Mouse (Mus musculus) right cerebral cortex, postnatal 14 days (tissue): Measurements from ENCODE around the gene Fras1.

Experiments used
- DNase-seq: peaks from one replicate; pipeline ENCODE4 v3.0.0; 2022

Gene Fras1

DNA sequence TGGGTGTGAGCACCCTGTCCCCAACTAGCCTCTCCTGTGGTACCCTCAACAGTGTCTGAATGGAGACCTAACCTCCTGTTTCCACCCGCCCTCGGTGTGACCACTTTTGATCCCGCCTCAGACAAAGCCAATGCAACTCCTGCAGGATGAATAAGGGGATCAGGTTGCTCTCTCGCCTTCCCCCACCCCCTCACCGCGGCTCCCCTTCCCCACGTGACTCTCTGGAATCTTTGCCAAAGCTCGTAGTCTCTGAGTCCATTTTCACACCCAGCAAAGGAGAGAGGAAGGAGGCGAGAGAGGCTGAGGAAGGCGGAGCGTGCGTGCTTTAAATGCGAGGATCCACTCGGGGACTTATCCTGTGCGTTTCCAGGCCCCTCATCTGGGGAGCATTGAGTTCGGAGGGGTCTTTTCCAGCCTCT lies at the start of gene Fras1:
Gene Fras1, plus strand, starts transcription at position 389 of the 419 bp plus-strand sequence.
- peak; percentile 15 for DNase-seq

DNA sequence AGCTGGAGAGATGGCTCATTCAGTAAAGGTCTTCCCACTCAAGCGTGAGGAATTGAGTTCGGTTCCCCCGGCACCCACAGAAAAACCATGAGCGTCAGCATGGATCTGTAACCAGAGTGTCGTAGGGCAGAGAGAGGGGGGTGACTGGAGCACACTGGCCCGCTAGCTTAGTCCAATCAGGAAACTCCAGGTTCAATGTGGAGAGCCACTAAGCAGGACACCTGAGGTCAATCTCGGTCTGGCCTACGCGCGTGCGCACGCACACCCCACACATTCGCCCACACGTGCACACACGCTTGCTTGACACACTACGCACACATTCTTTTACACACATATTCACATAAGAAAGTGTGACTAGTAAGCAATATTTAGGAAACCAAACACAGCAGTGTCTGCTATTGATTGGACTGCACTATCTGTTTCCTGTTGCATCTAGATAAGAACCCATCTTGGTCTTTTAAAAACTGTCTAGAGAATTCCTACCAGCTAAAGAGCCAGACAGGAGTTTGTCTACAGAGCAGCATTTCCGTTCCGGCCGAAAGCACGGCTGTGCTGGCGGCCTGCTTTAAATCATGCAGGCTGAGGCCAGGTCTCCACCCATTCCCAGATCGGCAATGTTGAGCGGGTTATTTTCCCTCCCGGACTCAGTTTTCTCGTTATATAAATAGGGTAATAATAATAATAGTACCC lies 42.6 kb upstream of the Fras1 start:
- no peak for DNase-seq

DNA sequence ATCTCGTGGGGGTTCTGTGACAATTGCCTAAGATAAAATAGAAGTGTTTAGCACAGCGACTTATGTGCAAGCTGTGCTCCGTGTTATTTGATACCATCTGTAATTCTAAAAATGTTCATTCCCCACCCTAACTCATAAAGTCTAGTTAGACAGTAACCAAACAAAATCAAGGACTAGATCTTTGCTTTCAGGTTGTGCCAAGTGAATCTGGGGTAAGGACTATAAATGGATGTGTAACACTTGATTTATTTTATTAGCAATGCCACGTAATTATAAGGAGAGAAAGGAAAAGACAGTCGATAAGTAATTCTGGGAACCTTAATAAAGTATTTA lies 42.1 kb upstream of the Fras1 start:
- DNase-seq = no peak

DNA sequence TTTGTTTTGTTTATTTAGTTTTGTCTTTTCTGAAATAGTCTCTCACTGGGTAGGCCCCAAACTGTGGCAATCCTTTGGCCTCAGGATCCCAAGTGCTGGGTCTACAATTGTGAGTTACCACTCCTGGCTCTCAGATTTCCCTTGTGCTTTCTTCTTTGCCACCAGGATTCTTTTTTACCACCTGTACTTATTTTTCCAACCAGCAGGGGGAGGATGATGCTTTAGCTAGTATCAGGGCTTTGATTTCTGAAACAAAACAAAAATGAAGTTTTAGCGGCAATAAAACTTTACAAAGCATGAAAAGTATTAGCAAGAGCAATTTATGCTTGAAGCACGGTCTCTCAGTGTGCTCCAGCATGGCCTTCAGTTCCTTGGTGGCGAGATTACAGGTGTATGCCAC lies 39.8 kb upstream of the Fras1 start:
- no peak for DNase-seq

DNA sequence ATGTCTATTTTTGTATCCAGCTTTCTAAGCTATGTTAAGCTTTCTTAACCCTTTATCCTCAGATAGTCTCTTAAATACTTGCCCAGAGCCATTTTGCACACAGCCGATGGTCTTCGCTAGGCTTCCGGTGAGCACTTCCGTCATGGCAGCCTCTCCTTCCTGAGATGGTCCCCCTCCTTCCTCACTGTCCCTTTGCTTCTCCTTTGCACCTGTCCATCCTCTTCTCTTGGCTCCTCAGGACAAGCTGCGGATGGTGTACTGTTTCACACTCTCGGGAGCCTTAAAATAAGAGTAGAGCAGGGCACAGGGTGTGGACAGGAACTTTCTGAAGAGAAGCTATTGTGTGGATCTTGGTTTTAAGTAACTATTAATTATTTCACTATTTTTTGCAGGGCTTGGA lies 33.2 kb upstream of the Fras1 start:
- no peak for DNase-seq

DNA sequence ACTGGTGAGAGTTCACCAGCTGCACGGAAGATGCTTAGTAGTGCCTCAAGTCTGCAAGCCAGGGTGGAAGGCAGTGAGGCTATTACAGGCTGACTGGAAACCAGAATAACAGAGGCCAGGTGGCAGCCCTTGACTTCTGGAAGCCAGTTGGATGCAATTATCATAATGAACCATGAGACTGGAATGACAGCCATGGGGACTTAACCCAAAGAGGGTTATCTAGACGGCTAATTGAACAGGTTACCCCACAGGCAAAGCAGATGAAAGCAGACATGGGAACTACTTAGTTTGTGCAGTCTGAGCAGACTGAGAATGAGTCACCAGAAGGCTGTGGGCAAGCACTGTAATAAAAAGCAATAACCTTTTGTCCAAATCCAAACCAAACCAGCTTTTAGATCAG lies 28.8 kb upstream of the Fras1 start:
- no peak for DNase-seq

DNA sequence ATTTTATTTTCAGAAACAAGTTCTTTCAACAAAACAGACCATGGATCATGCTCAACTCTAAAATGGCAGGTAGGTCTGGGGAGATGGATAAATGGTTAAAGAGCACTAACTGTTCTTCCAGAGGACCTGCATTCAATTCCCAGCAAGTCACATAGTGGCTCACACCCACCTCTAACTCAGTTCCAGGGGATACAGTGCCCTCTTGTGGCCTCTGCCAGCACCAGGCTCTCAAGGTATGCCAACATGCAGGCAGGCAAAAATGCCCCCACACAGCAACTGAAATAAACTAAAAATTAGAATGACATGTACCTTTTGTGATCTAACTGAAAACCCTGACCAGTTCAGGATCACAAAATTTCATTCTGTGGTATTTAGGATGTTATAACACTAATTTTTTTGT lies 21.8 kb upstream of the Fras1 start:
- no peak for DNase-seq

DNA sequence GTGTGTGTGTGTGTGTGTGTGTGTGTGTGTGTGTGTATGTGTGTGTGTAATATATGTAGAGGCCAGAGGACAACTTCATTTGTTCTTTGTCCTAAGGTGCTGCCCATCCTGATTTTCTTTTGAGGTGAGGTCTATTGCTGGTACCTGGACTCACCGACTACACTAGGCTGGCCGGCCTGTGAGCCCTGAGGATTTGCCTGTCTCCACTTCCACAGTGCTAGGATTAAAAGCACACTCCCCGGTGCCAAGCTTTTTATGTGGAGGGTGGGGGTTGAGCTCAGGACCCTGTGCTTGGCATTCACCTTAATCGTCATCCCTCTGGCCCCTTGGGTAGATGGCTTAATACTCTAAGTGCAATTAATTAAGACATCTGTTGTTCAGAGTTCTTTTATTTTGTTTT lies 9.8 kb upstream of the Fras1 start:
- no peak for DNase-seq

DNA sequence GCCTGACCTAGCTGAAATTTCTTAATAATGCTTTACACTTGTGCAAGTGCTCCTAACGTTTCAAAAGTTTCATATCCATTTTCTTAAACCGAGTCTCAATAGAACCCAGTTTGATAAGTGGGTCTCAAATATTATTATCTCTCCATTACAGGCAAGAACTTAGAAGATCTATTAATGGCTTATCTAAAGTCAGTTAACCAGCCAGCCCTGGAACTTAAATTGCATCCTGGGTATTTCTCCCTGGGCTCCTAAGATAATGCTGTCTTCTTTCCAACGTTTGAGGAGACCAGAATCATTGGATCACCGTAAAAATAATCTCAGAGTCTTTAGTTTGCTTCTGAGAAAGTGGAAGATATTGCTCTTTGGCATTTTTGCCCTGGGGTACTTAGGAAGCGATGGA lies 8.2 kb upstream of the Fras1 start:
- no peak for DNase-seq

DNA sequence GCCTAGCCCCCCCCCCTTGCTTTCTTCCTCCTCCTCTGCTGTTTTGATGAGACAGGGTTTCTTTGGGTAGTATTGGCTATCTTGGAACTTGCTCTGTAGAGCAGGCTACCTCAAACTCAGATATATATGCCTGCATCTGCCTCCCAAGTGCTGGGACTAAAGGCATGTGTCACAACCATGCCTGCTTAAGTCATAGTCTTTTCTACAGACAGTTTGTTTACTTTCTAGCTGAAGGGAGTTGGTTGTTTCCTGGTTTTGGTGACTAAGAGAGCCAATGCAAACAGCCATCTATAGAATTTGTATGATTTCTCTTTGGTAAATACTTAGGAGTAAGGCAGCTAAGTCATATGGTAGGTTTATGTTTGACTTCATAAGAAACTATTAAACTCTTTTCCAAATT lies 6.5 kb upstream of the Fras1 start:
- no peak for DNase-seq

DNA sequence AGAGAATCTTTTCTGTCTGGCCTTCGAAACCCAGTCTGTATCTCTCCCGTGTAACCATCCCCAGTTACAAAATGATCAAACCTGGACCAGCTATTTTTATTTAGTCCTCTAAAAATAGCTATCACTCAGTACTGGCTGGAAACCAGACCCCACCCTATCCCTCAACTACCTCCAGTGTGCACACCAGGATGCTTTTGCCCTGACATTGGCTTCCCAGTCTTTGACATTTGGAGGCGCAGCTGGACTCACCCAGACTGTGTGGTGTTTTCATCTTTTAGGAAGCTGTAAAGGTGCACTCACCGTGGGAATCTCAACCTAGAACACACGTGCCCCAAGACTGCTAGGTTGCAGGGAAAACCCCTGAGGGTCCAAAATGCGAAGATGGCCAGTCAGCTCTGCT lies 649 bp upstream of the Fras1 start:
- DNase-seq = no peak

DNA sequence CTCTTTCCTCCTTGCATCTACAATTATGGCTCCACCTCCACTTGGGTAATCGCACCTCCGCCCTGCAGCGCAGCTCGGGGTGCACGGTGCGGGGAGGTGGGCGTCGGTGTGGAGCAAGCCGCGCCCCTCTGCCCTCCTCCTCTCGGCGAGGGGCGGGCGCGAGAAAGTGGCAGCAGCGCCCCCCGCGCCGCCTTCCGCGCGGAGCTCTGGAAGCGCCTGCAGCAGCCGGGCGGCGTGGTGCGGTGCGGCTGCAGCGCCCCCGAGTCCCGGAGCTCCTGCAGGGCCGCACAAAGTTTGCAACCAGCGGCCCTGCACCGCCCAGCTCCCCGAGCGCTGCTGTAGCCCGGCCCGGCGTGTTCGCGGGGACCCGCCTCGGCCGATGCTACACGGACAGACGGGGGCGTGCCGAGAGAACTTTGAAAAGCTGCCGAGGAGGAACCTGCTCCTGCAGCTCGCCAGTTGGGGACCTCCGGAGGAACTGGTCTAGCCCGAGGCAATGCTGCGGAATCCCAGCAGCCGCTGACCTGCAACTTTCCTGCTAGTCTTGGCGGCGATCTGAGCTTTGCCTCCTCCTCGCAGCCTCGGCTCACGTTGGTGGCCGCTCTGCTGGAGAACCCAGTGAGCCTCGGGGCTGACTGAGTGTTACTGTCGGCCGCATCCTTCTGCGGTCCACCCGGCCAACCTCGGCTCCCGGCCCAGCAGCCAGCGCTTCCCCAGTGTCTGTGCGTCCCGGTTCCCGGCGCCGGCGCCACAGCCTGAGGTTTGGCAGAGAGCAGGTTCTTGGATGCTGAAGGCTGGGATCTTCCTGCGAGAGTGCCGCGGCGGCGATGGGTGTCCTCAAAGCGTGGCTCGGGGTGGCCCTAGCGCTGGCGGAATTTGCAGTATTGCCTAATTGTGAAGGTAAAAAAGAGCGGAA lies 489 bp downstream of the Fras1 start:
- DNase-seq = peak; percentile 59

DNA sequence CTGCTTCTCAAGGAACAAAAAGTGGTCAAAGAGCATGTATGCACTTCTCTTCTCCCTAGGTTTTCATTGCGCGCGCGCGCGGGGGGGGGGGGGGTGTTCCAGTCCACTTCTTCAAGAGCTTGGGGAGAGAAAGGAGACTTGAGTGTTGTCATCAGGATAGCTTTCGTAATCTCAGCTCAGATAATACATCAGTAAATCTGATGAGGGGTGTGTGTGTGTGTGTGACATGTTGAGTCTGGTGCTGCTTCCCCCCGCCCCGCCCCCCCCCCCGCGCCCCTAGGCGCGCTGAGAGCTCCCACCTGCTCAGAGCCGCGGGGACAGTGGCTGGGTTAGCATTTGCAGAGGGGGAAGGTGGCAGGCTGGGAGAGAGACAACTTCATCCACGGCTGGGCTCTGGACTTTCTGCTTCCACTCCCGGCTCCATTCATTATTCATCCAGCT lies 1.7 kb downstream of the Fras1 start:
- DNase-seq = no peak

DNA sequence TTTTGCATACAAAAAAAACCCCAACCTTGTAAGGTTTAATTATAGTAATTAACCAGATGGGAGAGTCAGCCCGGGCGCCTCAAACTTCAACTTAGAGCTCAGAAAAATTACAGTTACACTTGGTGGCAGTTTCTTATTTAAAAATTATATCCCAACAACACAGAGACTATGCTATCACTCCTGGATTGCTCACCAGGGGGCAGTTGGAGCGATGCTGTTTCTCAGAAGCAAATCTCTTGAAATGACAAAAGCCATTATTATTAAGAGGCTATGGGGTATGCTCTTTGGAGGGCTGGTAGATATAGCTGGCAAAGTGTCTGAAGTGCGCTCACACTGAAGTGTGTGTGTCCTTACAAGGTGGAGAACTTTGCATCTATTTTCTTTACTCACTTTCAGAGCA lies 2.5 kb downstream of the Fras1 start:
- no peak for DNase-seq

DNA sequence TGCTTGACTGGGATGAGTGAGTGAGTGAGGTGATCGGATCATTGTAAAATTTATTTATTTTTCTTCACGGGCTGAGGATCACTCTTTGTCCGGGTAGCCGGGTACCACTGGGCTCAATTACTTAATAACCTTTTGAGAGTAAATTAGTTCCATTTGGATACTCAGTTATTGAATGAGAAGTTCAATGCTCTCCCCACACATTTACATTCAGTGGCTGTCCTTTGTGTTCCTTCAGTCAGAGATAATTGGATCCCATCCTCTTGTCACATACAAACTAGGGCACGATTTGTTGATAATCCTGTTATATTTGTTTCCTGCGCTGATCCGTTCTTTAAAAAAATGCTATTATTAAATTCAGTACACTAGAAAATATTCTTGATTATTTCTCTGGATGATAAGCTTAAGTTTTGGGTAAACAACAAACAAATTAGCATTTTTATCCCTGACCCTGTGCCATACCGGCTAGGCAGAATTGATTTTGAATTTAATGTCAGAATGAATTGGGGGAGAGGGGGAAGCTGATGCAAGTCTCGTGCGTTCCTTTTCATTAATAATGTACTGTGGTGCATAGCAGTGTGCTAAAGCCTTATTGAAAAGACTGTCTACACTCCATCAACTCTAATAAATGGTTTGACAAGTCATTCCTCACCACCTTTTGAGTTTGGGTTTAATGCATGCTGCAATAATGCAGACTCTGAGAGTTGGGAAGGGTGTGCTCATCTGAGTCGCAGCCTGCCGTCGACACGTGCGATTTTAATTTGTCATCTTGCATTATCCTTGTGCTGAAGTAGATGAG lies 12.6 kb downstream of the Fras1 start:
- no peak for DNase-seq

DNA sequence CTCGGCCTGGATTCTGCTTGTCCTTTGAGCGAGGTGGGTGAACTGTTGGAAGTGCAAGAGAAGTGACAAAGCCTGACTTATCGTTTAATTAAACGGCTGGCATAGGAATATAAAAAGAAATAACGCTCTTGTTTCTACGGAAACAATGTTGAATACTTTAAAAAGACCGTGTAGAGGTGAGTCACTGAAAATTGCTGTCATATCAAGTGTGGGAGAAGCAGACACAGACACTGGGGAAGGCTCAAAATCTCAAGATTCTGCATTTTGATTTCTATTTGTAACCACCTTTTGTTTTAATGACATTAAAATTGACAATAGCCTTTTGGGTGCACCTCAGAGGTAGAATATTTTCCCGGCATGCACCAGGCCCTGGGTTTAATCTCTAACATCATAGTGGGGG lies 14.6 kb downstream of the Fras1 start:
- no peak for DNase-seq

DNA sequence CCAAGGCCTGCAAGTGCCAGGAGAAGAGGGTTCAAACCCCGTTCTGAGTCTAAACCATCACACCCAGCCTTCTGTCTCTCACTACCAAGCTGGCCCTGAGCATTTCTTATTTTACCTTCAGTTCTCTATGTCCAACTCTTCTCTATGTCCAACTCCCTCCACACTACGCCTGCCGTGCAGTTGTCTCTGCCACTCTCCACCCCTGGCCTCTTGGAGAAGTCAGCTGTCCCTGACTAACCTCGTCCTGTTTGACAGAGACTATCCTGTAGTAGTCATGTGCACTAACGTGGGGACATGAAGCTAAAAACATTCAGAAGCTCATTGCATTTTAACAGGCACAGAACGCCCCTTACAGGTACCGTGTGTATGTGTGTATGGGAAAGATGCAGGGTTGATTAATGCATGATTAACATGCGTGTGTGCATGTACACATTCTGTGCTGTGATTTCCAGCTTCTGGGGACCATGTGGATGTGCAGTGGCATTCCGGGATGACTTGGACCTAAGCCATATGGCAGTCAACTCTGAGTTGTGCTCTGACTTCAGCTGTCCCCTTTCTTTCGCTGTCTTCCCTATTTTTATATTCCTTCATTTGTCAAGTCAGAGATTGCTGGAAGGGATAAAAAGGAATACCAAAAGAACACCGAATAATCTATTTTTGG lies 16.3 kb downstream of the Fras1 start:
- no peak for DNase-seq

DNA sequence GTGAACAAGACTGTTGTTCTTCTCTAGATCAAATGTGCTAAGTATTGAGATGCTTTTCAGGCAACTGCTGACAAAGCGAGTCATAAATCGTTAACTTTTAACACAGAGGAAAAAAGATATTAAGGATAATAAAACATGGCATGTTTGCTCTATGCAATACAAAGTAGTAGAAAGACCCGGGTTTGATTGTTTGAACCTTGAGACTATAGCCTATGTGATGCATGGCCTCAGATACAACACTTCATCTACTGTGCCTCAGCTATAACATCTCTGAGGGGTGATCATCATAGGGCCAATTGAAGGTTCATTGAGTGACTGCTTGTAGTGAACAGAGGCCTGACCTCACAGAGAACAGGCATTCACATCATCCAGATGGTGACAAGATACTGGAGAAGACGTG lies 17.3 kb downstream of the Fras1 start:
- DNase-seq = no peak

DNA sequence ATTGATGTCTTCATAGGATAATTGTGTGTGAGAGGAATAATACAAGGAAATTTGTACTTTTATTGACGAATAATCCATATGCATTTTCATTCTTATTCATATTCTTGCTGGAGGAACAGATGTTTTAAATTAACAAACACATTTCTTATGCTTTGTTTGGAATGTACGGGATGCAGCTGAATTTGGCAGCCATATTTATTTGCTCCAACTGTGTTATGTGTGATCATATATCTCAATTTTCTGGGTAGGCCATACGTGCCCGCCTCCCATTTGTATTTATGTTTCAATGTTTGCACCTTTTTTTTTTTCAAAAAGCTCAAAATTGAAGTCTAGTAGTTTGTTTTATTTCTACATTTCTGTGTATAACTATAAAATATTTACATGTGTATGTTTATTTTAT lies 21.2 kb downstream of the Fras1 start:
- DNase-seq = no peak

DNA sequence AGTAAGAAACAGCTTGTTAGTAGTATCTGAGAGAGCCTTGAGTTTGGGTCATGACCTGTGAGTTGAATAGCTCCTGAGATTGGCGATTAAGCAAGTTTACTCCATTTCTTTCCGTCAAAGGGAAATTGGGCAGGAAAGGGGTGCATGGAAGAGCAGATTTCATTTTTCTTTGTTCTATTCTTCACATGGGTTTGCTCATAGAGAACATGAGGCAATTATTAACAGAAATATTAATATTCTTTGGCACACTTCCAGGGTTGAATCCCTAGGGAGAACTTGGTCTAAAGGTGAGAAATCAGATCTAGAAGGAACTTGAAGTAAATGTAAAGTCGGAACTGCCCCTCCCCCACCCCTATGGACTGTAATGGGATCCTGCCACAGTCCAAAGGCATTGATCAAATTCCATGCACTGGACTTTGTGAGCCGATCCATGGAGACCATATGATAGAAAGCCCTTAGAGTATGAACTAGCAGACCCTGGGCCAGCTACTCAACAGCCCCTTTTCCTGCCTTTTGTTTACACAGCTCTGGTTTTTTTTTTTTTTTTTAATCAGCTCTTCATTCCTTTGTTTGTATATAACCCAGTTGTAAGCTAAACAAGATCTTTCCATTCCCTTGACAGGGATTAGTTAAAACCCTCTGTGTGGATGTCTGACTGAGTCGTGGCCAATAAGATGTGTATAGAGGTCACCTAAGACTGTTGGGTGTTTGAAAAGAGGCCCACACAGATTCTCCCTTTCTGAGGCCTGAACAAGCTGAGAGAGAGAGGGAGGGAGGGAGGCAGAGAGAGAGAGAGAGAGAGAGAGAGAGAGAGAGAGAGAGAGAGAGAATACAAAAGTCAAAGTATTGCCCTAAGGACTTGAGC lies 22.3 kb downstream of the Fras1 start:
- no peak for DNase-seq

DNA sequence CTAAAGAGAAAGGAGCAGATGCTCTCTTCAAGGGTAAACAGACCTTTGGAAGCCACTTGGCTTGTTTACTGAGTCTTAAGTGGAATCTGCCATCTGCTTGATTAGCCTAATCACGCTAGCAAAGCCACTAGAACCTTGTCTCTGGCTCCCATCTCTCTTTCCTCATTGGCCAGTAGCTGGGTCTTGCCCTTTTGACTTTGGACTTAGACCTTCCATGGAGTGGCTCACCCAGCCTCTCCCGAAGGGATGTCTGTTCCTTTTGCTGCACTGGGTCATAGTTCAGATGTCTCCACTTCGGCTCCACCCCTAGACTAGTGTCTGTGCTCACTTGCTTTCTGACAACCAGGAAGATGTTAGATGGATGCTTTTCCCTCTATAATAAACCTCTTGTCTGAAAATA lies 28.8 kb downstream of the Fras1 start:
- DNase-seq = no peak
